Mouse (Mus musculus) kidney, adult 2 months (tissue): ENCODE measurements at regions not wholly inside any gene's neighbourhood (a gene's known extent, or its start where the extent isn't known, plus 50 kb on each side); places are given as distances from the start of the nearest gene placed in this dataset.

ENCODE experiments used
- DNase-seq: peaks from one replicate; pipeline ENCODE4 v3.0.0; 2021
- H3K27ac ChIP-seq: fragments of 200-500 bp; 2 replicates; pipeline ENCODE4 v1.5.1; 2012; ENCODE audit warnings: low read depth, low read length, control low read depth, inconsistent platforms; ENCODE audit not compliant: insufficient read depth
- H3K27me3 ChIP-seq: fragments of 200-500 bp; replicated peaks from 2 replicates; pipeline ENCODE4 v1.6.1; 2012; ENCODE audit warnings: mild to moderate bottlenecking, moderate library complexity, low read length, inconsistent platforms; ENCODE audit not compliant: control insufficient read depth, insufficient read depth
- H3K36me3 ChIP-seq: fragments of 200-500 bp; 2 replicates; pipeline ENCODE4 v1.6.1; 2012; ENCODE audit warnings: mild to moderate bottlenecking, moderate library complexity, low read length, inconsistent platforms; ENCODE audit not compliant: control insufficient read depth, insufficient read depth
- H3K4me1 ChIP-seq: fragments of 200-500 bp; 2 replicates; pipeline ENCODE4 v1.6.1; 2011; ENCODE audit warnings: low read length; ENCODE audit not compliant: control insufficient read depth, insufficient read depth
- H3K4me3 ChIP-seq: fragments of 200-500 bp; 2 replicates; pipeline ENCODE4 v1.5.1; 2011; ENCODE audit warnings: mild to moderate bottlenecking, low read depth, low read length, control low read depth; ENCODE audit not compliant: insufficient read depth
- CTCF ChIP-seq: fragments of 200-500 bp; conservative IDR thresholded peaks from 2 replicates; pipeline ENCODE4 v1.5.1; 2011; ENCODE audit warnings: low read depth, mild to moderate bottlenecking, control low read depth, low read length, moderate library complexity, mixed read lengths; ENCODE audit not compliant: insufficient read depth, insufficient read length
- POLR2A ChIP-seq: fragments of 200-500 bp; IDR thresholded peaks from one replicate; pipeline ENCODE4 v1.6.1; 2011; ENCODE audit warnings: low read depth, low read length, control low read depth
- WGBS: fragments of 180-500 bp; shearing (Covaris S2); methylation state at CpG from one replicate; pipeline ENCODE4 v1.1.7; 2018; 5-methylcytosine and 5-hydroxymethylcytosine counted together

DNA sequence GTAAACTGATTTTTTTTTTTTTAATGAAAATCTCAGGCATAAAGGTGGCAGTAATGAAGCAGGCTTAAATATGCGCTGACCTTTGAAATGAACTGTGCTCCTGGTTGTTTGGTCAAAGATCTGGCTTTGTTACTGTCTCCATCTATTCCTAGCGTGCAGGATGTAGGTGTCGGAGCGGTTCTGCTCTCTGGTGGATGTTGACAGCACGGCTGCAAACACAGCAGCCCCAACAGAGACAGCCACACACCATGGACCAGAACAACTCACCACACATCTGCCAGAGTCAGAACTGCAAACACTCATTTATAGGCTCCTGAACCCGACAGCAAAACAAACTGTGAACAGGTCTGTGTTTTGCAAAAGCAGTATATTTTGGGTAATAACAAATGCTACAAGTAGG is 251.1 kb upstream of the Mms22l start:
- WGBS, result 64% methylated on average over 6 of the region's 6 CpGs

DNA sequence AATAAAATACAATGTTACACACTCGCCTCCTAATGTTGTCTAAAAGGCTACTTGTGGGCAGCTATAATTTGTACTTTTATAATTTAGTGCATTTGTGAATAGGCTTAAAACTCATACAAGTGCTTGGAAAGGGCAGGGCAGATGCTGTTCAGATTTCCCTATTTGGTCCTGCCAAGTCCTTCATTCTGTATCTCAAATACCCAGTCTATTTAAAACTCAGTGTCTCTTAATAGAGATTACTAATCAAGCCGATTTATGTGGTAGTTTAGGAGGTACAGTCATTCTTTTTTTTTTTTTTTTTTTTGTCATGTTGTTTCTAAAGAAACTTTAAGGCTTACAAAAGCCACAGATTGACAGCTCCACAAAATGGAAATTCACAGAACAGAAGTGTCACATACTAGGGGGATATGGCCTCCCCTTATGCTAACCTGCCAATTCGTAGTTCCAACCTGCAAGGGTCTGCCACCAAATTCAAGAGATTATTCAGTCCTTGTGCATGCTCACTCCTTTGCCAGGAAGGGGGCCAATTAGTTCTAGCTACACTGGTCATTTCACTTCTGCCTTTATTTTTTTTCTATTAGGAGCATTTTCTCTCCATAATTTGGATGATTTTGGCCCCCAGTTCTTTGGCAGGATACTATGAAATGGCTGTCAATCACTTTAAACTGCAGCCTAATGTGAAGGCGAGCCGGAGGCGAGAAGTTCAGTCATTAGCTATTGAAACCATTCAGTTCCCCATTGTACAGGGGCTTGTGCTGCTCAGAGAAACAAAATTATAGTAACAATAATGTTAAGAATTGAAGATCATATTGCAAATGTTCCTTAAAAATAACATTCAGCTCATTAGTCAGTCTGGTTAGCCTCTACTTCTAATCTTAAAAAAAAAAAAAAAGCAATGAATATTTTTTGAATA is 247.9 kb upstream of the Mms22l start:
- WGBS, result 82% methylated on average over 6 of the region's 6 CpGs
- Histone ChIP-seq H3K4me1 (no peaks in the 10 kb centered on the region), H3K4me3 (no peak overlapping the region), H3K27ac (no peak overlapping the region), H3K27me3 (no peaks in the 10 kb centered on the region; the same call in 1 of the 2 replicates), H3K36me3 (no peaks in the 10 kb centered on the region)
- no peak for TF ChIP-seq POLR2A
- no peak for TF ChIP-seq CTCF
- no peak for DNase-seq

More for the DNA sequence above, 251.1 kb upstream of the Mms22l start:
- H3K36me3 ChIP-seq, result no peaks in the 10 kb centered on the region
- TF ChIP-seq POLR2A (no peak), CTCF (no peak)
- H3K27ac ChIP-seq, result no peak overlapping the region
- no peak overlapping the region for H3K4me3 ChIP-seq
- no peak for DNase-seq
- no peaks in the 10 kb centered on the region; the same call in 1 of the 2 replicates for H3K27me3 ChIP-seq
- no peaks in the 10 kb centered on the region for H3K4me1 ChIP-seq

DNA sequence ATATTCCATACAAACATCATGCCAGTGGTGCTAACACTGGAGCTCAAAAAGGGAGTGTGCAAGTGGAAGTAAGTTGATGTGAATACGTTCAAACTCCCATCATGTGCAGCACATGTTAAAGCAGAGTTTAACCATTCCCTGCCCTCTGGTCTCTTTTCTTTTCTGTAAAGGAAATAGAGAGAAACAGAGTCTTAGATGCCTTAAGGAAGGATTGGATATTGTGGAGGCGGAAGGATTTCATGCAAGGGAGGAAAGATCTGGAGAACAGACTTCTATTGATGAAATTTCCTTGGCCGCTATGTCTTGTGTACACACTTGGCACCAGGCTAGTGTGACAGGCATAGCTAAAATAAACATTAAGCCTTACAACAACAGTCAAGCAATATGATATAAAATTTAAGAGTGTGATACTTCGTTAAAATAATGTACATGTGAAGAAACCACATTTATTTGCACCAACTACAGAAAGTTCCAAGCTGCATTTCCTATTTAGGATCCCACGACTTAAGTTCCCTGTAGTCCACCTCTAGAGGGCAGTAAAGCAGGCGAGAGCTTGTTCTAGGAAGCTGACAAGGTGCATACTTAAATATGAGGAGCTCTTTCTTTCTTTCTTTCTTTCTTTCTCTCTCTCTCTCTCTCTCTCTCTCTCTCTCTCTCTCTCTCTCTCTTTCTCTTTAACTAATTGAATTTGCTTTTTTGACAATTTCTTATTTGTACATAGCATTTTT is 246.8 kb upstream of the Mms22l start:
- no peak overlapping the region for H3K4me3 ChIP-seq
- H3K36me3 ChIP-seq, result no peaks in the 10 kb centered on the region
- H3K4me1 ChIP-seq, result no peaks in the 10 kb centered on the region
- TF ChIP-seq POLR2A (no peak), CTCF (0 out of 2 replicates have a peak, but pooled peaks have one; percentile 30)
- WGBS, result 32% methylated on average over 6 of the region's 6 CpGs
- no peak overlapping the region for H3K27ac ChIP-seq
- no peaks in the 10 kb centered on the region; the same call in 1 of the 2 replicates for H3K27me3 ChIP-seq
- DNase-seq, result peak; percentile 31

DNA sequence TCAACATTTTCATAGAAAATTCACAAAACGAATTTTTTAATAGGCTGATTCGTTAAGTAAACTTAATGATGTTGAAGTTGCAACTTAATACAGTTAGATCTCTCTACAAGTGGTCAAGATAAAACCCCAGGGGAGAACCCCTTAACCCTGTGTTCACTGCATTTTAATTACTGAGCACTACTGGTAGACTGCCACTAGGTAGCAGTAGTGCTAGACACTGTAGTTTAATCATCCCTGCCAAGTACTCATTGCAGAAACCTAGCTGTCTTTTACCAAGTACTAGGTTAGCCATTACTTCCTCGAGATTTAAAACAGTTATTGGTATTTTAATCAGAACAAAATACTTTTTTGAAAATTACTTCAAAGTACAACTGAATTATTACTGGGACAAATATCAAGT is 218.1 kb upstream of the Mms22l start:
- peak; percentile 4 for DNase-seq
- TF ChIP-seq POLR2A (no peak), CTCF (no peak)
- no peaks in the 10 kb centered on the region for H3K36me3 ChIP-seq
- no peaks in the 10 kb centered on the region for H3K27me3 ChIP-seq
- no peak overlapping the region for H3K4me3 ChIP-seq
- no peak overlapping the region for H3K27ac ChIP-seq
- WGBS, result 36% methylated on average over 3 of the region's 3 CpGs
- H3K4me1 ChIP-seq, result no peaks in the 10 kb centered on the region
